Mouse (Mus musculus): ENCODE results near the gene Tnfaip2.

Tnfaip2 gene

DNA sequence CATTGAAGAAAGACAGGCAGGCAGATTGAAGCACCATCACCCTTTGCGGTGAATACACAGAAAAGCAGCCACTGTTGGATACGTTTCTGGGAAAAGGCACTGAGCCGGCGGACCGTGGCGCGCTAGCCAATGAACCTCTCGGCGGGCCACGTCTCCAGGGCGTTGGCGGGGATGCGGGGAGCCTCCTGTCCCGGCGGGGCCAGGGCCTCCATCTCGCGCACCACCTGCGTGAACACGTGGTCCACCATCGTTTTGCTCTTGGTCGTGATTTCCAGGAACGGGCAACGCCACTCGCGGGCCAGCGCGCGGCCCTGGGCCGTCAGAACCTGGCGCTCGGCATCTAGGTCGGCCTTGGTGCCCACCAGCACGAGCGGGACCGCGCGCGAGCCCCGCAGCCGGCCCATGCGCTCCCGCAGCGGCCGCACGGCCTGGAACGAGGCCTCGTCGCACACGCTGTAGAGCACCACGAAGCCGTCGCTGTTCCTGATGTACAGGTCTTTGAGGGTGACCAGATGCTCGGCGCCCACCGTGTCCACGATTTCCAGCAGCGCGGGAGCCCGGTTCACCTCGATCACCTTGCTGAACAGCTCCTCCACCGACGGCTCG is 42.9 kb downstream of the Tnfaip2 start:
- no peak for DNase-seq

DNA sequence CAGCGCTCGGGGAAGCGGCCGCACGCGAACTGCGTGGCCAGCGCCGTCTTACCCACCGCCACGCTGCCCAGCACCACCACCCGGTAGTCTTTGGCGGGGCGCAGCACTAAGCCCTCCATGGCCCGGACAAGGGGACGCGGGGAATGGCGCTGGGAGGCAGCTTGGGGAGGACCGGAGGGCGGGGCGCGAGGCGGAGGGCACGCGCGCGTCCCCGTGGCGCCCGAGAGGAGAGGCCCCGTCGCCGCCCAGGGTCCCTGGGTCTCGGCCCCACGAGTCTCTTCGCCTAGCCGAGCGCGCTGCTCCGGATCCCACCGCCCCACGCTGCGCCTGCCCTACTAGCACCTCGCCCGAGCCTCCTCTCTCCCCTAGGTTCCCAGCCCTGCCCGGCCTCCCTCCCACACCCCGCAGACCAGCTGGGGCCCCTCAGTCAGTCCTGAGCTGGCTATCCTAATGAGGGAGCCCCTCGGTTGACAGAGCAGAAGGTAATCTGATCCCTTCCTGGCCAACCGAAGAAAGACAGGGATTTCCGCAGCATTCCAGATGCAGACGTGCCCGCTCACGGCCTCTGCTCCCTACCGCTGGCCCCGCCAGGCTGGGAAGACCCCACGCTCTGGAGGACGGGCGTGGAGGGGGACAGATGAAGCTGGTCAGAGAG is 43.5 kb downstream of the Tnfaip2 start, which contains the start of gene Gm266:
Gene Gm266, minus strand, starts transcription at position 172 of the 655 bp plus-strand sequence.
- DNase-seq, result no peak

DNA sequence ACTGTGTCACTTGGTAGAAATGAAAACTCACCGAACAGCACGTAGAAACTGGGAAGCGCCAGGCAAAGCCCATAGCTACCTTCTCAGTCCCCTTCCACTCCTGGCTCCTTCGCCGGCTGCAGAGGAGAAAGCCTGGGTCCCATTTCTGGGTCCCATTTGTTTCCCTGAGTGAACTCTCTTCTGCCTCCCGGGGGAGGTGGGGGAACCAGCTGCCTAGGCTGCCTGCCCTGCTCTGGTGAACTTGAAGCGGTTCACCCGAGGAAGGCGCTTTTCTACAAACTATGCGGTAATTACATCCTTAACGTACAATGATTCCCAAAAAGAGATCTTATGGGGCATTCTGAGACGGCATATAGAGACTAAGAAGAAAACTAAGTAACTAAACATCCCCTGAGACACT is 44.2 kb downstream of the Tnfaip2 start:
- DNase-seq, result no peak

DNA sequence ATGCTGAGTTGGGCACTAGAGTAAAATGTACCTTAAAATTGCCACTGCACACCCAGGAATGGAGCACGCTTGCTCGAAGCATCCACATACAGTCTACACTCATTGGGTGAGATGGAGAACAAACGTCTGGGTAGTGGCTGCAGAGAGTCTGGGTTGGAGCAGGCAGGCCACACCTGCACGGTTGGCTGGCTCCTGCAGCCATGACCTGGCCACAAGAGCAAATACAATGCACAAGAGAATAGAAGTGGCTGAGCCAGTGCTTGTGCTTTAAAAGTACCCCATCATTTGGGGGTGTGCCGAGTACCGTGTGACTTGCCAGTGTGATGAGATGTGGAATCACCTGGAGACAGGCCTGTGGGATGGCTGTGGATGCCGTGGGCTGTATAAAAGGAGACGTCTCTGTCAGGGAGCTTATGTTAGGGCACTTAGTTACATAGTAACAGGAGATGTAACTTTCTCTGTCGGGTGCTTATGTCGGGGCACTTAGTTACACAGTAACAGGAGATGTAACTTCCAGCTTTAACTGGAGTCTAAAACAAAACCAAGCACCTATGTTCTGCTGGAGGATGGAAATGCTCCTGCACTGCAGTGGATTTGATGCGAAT is 47.1 kb downstream of the Tnfaip2 start:
- DNase-seq, result no peak

DNA sequence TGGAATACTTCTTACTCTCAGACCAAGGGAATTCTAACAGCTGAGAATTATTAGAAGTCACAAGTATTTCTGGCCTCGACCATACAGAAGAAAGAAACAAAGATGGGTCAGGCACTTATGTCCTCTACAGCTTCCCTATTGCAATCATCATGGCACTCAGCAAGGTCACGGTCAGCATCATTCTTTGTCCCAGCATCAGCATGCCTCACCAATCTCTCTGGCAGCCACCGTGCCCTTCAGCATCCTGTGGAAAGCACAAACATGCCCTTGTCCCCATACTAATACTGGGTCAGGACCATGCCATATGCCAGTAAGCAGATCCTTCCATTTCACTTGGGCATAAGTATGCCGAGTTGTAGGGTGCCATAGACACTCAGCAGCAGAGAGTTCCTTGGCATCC is 52.7 kb downstream of the Tnfaip2 start:
- DNase-seq, result no peak

DNA sequence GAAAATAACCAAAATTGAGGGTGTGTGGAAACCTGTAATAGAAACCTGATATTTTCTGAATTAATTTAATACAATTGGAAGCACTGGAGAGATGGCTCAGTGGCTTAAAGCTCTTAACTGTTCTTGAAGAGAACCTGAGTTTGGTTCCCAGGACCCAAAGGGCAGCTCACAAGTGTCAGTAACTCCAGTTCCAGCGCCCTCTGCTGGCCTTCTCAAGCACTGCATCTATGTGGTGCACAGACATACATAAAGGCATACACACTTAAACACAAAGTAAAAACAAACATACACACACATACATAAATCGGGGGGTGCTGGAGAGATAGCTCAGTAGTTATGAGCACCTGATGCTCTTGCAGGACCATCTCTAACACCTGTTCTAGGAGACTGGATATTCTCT is 54.8 kb downstream of the Tnfaip2 start:
- DNase-seq, result no peak

DNA sequence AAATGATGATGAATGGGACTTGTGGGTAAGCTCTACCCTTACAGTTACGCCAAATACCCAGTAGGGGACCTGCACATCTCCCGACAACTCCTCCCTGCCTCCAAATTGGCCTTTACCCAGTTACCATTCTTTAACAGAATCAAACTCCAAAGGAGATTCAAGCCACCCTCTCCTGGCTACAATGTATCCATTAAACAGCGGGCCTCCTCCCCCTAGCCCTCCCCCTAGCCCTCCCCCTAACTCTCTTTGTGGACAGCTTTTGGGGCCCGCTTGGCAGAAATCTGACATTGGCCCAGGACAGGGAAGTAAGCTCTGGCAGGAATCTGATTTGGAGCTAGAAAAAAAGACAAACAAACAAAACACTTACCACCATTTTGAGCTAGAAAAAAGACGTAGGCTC is 57.3 kb downstream of the Tnfaip2 start:
- DNase-seq, result no peak

DNA sequence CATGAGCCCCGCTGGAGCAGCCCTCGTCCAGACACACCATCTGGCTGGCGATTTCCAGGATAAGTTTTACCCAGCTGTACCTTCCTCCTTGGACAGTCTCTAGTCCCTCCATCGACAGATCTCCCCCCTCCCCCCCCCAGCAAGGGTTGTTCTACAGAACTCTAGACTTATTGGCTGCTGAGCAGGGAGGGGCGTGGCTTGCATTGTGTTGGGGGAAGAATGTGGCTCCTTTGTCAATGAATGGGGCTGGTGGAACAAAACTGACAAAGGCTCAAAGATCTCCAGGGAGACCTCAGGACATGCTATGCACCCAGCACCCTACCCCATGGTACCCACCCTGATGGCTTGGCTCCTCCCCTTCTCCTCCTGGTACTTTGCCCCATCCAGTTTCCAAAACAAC is 58.5 kb downstream of the Tnfaip2 start:
- no peak for DNase-seq

DNA sequence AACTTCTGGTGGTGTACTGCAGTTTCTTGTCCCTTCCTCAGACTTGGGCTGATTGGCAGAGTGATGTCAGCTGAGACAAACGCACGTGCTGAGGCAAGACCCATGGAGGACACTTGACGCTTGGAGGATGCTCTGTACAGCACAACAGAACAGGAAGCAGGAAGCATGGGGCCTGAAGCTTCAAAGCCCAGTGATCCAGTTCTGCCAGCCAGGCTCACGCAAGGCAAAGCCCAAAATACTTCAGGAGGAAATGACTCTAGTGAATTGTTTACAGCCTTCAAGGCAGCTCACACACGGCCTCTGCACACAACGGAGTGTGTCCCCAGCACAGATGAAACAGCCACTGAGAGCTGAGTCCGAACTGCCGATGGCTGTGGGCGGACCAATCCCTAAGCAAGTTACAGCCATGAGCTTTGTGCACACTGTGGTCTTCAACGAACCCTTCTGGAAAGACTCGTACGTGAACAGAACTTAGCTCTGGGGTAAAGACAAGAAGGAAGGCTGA is 60.8 kb downstream of the Tnfaip2 start:
- no peak for DNase-seq

DNA sequence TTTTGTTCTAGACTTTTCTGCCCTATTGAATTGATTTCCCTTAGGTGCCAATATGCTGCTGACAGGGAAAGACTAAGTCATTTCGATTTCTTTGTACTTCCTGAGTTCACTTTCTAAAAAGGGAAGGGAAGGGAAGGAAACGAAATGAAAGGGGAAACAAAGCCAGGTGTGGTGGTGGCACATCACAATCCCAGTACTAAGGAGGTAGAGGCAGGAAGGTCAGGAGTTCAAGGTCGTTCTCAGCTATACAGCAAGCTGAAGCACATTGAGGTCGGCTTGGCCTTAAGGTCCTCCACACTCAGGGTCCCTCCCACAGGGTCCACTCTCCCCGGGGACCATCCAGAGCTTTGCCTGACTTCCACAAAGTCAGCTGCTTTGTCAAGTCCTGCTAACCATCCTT is 61.3 kb downstream of the Tnfaip2 start:
- no peak for DNase-seq

All from cerebellum, adult 11 months (tissue).